Mouse (Mus musculus): Measurements from ENCODE around the gene 4930432K21Rik.

GRCm38 (mm10) chr8:84203975-84204772 is 56.3 kb downstream of the 4930432K21Rik start:
- 0 out of 2 replicates have a peak, but pooled peaks have one; percentile 30 for TF ChIP-seq CTCF (conservative IDR thresholded peaks at IDR 0.05; ENCODE audit: insufficient read depth, insufficient read length, low read depth, low read length)
- TF ChIP-seq POLR2A (IDR thresholded peaks at IDR 0.05; ENCODE audit: low read depth, low read length) = peak; percentile 26
